Mouse (Mus musculus) cortical plate, adult 2 months (tissue): ENCODE results near the gene Mink1. TPM values are rescaled to one million over a fixed set of nuclear protein-coding genes. Genes with fewer than 3 reads are reported as not detected.

Experiments used
- H3K27ac ChIP-seq: fragments of 200-500 bp; 2 replicates; pipeline ENCODE4 v1.5.1; 2012; ENCODE audit warnings: low read length, control low read depth, inconsistent platforms; ENCODE audit not compliant: insufficient read depth
- H3K4me1 ChIP-seq: fragments of 200-500 bp; 2 replicates; pipeline ENCODE4 v1.6.1; 2011; ENCODE audit warnings: low read length; ENCODE audit not compliant: control insufficient read depth, insufficient read depth
- H3K4me3 ChIP-seq: fragments of 200-500 bp; 2 replicates; pipeline ENCODE4 v1.5.1; 2011; ENCODE audit warnings: mild to moderate bottlenecking, low read length, control low read depth; ENCODE audit not compliant: insufficient read depth
- CTCF ChIP-seq: fragments of 200-500 bp; IDR thresholded peaks from 2 replicates; pipeline ENCODE4 v1.5.1; 2011; ENCODE audit warnings: mild to moderate bottlenecking, control low read depth, low read length; ENCODE audit not compliant: insufficient read depth; ENCODE audit errors: extremely low read depth
- POLR2A ChIP-seq: fragments of 200-500 bp; IDR thresholded peaks from 2 replicates; pipeline ENCODE4 v1.6.1; 2011; ENCODE audit warnings: mild to moderate bottlenecking, low read length, control low read depth; ENCODE audit not compliant: insufficient read depth; ENCODE audit errors: extremely low read depth
- polyA plus RNA-seq: library from polyadenylated mRNA; depleted of rRNA; stranded (reverse); fragments of >200 nt; gene quantifications from 2 replicates; pipeline ENCODE4 v1.2.3, GENCODE M21; 2012

Gene Mink1
- polyA plus RNA-seq, 1 experiment, result 318 TPM

DNA sequence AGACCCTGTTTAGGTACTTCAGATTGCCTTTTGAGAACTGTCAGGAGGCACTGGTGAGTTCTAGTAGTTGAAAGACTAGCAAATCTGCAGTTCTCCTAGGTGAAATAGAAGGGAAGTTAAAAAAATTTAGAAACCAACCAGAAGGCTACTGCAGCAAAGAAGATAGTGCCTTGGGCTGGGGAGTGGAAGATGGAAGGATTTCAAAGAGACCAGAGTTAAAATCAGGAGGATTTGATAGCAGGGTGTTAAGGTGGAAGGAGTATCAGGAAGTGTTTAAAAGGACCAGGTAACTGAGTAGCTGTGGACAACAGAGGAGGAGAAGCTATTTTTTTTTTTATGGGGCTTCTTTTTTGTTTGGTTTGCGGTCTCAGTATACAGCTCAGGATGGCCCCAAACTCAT, 75.1 kb downstream of the Mink1 start:
- Histone ChIP-seq H3K27ac (no peak overlapping the region), H3K4me1 (no peaks in the 10 kb centered on the region), H3K4me3 (no peak overlapping the region)
- no peak for TF ChIP-seq POLR2A
- no peak for TF ChIP-seq CTCF

DNA sequence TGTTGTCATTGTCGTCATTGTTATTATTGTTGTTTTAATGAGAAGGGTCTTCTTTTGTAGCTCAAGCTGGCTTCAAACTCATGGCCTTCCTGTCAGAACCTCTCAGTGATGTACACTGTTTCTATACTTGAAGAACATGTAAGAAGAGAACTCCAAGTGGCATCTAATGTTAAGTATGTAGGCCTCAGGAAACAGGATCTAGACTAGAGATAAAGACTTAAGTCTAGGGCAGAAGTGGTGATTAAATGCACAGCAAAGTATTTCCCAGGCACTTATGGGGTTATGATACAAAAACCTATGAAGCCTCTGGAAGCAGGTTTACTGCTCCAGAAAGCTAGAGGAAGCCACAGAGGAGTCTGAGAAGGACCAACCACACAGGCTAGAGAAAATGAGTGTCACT, 75.6 kb downstream of the Mink1 start:
- TF ChIP-seq POLR2A (no peak), CTCF (no peak)
- no peaks in the 10 kb centered on the region for H3K4me1 ChIP-seq
- H3K4me3 ChIP-seq, result no peak overlapping the region
- no peak overlapping the region for H3K27ac ChIP-seq

DNA sequence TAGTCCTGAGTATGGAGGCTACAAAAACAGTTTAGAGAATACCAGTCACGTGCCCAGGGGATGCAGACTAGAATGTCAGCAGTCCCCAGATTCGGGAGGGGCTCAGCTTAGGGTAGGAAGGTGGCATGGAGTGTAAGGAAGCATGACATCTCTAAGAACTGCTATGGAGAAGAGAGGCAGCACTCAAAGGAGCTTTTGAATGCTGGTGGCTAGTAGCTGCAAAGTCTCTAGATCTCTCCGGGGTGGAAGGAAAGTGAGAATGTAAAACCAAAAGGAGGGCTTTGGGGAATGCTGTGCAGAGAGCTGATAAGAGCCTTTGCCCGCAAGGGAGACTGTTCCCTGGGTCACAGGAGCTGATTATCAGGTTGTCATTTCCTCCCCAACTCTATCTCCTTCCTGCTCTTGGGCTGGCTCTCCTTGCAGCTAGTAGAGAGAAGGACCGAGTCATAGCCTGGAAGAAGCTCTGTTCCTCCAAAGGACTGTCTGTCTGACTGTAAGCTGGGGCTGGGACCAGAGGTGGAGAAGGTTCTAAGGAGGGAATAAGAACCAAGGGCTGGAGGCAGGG, 76.1 kb downstream of the Mink1 start, which contains the start of gene Gp1ba:
Gp1ba (plus strand) TSS at position 409 of the 565 bp plus-strand sequence.
- TF ChIP-seq CTCF (no peak), POLR2A (no peak)

DNA sequence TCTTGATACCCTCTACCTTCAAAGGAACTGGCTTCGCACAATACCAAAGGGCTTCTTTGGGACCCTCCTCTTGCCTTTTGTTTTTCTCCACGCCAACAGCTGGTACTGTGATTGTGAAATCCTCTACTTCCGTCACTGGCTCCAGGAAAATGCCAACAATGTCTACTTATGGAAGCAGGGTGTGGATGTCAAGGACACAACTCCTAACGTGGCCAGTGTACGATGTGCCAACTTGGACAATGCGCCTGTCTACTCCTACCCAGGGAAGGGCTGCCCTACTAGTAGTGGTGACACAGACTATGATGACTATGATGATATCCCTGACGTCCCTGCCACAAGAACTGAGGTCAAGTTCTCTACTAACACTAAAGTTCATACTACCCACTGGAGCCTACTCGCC, 77.3 kb downstream of the Mink1 start:
- H3K4me3 ChIP-seq, result no peak overlapping the region
- TF ChIP-seq CTCF (no peak), POLR2A (no peak)
- H3K27ac ChIP-seq, result no peak overlapping the region
- no peaks in the 10 kb centered on the region for H3K4me1 ChIP-seq

More for the DNA sequence above, 76.1 kb downstream of the Mink1 start, which contains the start of gene Gp1ba:
- no peak within 1 kb of the TSS for H3K4me3 ChIP-seq
- H3K27ac ChIP-seq, result no peak within 1 kb of the TSS
- no peaks in the 10 kb centered on the region for H3K4me1 ChIP-seq

DNA sequence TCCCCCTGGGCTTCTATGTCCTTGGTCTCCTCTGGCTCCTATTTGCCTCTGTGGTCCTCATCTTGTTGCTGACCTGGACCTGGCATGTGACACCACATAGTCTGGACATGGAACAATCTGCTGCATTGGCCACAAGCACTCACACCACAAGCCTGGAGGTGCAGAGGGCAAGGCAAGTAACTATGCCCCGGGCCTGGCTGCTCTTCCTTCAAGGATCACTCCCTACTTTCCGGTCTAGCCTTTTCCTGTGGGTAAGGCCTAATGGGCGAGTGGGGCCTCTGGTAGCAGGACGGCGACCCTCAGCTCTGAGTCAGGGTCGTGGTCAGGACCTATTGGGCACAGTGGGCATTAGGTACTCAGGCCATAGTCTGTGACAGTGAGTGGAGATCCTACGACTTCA, 78.6 kb downstream of the Mink1 start:
- peaks cover 3% of the 10 kb centered on the region for H3K4me1 ChIP-seq
- TF ChIP-seq POLR2A, result no peak
- no peak for TF ChIP-seq CTCF
- no peak overlapping the region for H3K27ac ChIP-seq
- no peak overlapping the region for H3K4me3 ChIP-seq

DNA sequence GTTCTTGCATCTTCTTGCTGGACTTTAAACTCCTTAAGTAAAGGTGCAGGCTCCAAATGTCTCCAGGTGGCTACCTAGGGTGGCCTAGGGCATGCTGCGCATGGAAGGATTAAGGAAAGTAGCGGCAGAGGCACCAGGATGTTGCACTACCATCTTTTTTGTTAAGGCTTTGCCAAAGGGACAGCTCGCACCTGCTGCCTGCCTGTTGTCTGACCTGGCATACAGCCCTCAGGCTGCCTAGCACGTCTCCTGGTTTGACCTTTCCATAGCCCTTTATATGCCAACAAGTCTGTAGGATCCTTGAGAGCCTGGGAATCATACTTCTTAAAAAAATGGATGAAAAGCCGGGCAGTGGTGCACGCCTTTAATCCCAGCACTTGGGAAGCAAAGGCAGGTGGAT, 80.4 kb downstream of the Mink1 start:
- no peak overlapping the region for H3K27ac ChIP-seq
- peaks cover 3% of the 10 kb centered on the region for H3K4me1 ChIP-seq
- TF ChIP-seq CTCF (no peak), POLR2A (no peak)
- H3K4me3 ChIP-seq, result no peak overlapping the region

DNA sequence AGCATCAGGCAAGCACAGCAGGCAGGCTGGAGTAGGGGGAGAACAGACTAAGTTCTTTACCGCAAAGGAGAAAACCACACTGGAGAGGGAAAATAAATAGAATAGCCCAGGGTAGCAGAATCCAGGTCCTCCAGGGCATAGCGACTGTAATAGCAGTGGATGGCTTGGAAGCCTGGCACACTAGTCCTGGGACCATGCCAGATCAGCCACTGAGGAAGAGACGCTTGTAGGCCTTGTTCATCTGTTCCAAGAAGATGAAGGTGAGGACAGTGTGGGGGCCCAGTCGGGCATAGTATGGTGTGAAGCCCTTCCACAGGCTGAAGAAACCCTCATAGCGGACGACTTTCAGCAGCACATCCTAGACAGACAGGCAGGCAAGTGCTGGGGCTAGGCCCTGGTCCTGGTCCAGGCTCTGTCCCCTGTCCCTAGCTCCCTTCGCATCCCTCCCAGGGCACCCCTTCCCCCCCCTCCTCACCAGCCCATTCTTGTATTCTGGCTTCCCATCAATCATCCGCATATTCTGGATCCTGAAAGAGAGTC, 82.0 kb downstream of the Mink1 start:
- Histone ChIP-seq H3K4me3 (no peak overlapping the region), H3K4me1 (peaks cover 5% of the 10 kb centered on the region), H3K27ac (no peak overlapping the region)
- TF ChIP-seq CTCF (no peak), POLR2A (no peak)

DNA sequence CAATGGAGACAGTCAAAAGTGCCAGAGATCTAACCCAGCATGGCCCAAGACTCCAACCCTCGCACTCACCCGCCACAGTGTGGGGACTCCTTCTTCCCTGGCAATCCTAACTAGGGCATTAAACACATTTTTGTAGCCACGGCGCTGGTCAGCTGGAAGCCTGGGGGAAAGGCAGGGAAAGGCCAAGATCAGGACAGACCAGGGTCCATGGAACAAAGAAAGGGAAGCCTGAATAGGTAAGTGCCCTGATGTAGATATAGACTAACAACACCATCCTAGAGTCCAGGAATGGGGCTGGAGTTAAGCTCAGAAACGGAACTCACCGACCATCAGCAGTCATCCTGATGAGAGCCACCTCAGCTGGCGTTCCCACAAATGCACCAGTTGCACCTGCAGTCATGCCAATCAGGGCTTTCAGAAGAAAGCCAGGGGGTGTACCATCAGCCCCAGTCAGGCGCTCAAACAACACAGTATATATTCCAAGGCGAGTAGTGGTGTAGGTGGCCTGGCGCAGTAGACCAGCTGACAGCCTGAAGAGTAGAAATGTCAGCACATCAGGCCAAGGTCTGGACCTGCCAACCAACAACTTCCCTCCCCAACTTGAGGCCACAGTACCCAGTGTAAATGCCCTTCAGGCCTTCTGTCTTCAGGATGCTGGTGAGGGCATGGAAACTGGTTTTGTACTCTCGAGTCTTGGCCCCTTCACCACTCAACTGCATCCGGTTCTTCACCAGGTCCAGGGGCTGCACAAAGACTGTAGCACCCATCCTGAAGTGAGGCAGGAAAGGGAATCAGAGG, 83.0 kb downstream of the Mink1 start:
- TF ChIP-seq CTCF, result no peak
- no peak for TF ChIP-seq POLR2A
- Histone ChIP-seq H3K27ac (no peak overlapping the region), H3K4me3 (peak overlapping the region; percentile 74)

DNA sequence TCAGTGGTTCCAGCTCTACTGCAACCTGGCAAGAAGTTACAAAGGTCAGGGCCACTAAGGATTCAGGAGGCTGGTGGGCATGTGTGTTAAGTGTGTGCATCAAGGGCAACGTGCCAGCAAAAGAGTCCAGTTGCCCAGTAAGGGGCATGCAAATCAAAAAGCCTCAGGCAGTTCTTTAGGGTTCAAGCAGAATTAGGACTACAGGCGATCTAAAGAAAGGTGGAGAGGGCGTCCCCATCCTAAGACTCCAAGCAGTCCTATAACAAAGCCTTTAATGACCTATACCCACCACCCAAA, 83.5 kb downstream of the Mink1 start:
- H3K4me1 ChIP-seq, result peaks cover 5% of the 10 kb centered on the region
- peak overlapping the region; percentile 94; the same call in 1 of the 2 replicates for H3K27ac ChIP-seq
- TF ChIP-seq POLR2A (no peak), CTCF (no peak)
- peak overlapping the region; percentile 74 for H3K4me3 ChIP-seq

More for the DNA sequence above, 83.0 kb downstream of the Mink1 start:
- H3K4me1 ChIP-seq, result peaks cover 5% of the 10 kb centered on the region
